Mouse (Mus musculus) adrenal gland, adult 8-10 months (tissue): ENCODE data around the gene Hes7. TPM values are rescaled to one million over a fixed set of nuclear protein-coding genes. Genes with fewer than 3 reads are reported as not detected.

ENCODE experiments used
- DNase-seq: peaks from one replicate; pipeline ENCODE4 v3.0.0; 2022
- total RNA-seq, 4 experiments: library from RNA; stranded (reverse); gene quantifications; 2 replicates each; pipeline ENCODE4 v1.2.4; 2022

The Hes7 gene
- total RNA-seq, 4 experiments from 2014 or later, result 0.18 to 0.22 TPM; not detected in 2

DNA sequence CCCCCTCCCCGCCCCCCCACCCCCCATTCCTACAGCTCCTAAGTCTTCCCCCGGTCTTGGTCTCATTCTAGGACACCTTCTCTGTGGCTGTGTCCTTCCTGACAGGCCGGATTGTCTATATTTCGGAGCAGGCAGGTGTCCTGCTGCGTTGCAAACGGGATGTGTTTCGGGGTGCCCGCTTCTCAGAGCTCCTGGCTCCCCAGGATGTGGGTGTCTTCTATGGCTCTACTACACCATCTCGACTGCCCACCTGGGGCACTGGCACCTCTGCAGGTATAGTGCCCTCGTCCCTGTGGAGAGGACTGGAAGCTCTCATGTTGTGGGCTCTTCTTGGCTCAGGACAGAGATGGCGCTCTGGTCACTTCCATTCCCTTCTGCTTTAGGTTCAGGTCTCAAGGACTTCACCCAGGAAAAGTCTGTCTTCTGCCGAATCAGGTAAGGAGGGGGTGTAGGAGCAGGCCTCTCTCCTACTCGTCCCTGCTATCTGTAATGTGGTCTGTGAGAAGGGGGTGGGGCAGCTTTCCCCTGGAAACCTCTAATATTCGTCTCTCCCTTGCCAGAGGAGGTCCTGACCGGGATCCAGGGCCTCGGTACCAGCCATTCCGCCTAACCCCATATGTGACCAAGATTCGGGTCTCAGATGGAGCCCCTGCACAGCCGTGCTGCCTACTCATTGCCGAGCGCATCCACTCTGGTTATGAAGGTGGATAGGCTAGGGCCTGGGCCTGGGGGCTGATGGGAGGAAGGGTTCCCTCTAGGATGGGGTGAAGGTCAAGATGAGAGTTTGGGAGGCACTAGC is 18.4 kb upstream of the Hes7 start:
- no peak for DNase-seq

DNA sequence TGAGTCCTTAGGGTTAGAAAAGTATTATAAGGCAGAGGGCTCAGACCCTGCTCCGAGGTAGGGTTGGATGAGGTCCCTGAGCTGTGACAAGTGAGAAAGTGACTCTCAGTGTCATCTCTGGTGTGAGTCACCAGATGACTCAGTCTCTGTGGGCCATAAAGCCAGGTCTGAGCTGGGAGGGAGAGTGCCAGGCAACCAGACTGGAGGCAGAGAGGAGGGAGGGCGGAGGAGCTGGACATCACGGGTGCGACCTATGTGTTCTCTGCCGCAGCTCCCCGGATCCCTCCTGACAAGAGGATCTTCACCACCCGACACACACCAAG is 17.8 kb upstream of the Hes7 start:
- no peak for DNase-seq

DNA sequence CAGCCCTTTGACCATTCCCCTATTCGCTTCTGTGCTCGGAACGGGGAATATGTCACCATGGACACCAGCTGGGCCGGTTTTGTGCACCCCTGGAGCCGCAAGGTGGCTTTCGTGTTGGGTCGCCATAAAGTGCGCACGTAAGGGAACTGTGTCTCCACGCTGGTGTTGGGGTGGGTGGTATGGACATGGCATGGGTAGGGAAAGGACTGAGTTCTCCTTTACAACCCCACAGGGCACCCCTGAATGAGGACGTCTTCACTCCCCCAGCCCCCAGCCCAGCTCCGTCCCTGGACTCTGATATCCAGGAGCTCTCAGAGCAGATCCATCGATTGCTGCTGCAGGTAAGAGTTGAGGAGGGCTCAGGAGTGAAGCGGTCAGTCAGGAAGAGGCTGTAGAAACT is 17.1 kb upstream of the Hes7 start:
- no peak for DNase-seq

DNA sequence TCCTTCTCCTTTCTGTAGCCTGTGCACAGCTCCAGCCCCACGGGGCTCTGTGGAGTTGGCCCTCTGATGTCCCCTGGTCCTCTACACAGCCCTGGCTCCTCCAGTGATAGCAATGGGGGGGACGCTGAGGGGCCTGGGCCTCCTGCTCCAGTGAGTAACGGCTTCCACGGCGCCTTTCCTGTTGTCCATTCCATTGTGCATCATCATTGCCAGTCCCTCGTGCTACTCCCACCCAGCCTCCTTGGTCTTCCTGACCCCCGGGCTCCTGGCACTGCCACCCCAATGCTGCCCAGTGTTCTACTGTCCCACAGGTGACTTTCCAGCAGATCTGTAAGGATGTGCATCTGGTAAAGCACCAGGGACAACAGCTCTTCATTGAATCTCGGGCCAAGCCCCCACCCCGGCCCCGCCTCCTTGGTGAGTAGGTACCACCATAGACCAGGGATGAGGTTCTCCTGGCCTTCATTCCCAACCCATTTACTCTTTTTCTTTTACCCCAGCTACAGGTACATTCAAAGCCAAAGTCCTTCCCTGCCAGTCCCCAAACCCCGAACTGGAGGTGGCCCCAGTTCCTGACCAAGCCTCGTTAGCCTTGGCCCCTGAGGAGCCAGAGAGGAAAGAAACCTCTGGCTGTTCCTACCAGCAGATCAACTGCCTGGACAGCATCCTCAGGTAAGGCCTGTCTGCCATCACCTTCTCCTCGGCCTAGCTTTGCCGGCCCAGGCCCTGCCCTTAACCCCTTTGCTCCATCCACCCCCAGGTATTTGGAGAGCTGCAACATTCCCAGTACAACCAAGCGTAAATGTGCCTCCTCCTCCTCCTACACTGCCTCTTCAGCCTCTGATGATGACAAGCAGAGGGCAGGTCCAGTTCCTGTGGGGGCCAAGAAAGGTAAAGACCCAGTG is 16.4 kb upstream of the Hes7 start:
- DNase-seq, result no peak

DNA sequence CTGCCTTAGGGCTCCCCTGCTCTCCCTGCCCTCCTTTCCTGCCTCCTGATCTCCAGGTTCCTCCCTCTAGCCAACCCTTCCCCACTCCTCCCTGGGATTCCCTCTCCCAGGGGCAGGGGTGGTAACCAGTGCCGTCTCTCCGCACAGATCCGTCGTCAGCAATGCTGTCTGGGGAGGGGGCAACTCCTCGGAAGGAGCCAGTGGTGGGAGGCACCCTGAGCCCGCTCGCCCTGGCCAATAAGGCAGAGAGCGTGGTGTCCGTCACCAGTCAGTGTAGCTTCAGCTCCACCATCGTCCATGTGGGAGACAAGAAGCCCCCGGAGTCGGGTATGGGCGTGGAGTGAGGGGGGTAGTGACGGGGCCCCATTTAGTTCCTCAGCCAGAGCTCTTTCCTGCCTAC is 15.7 kb upstream of the Hes7 start:
- DNase-seq, result no peak

DNA sequence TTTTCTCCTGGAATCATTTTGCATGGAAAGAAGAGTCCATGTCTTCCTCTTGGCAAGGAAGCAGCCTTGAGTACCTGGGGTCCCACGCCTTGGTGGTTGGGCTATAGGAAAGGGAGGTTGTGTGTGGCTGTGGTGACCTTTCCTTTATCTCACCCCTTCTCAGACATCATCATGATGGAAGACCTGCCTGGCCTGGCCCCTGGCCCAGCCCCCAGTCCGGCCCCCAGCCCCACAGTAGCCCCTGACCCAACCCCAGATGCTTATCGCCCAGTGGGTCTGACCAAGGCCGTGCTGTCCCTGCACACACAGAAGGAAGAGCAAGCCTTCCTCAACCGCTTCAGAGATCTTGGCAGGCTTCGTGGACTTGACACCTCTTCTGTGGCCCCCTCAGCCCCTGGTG is 15.0 kb upstream of the Hes7 start:
- DNase-seq, result no peak

DNA sequence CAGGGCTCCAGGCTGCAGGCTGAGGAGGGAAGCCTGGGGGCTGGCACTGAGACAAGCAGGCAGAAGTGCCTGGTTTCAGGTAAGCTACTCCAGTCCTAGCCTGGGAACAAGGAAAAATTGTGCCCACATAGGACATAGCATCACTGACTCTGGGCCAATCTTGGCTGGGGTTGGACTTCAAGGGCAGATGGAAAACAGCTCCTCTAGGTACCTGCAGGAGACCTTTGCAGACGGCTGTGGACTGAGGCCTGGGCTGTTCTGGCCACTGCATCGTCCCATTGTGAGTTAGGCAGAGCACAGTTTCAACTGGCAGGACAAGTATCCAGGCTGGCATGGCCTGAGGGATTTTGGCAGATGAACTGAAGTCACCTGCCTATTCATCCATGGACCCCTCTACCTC is 14.4 kb upstream of the Hes7 start:
- DNase-seq, result no peak

DNA sequence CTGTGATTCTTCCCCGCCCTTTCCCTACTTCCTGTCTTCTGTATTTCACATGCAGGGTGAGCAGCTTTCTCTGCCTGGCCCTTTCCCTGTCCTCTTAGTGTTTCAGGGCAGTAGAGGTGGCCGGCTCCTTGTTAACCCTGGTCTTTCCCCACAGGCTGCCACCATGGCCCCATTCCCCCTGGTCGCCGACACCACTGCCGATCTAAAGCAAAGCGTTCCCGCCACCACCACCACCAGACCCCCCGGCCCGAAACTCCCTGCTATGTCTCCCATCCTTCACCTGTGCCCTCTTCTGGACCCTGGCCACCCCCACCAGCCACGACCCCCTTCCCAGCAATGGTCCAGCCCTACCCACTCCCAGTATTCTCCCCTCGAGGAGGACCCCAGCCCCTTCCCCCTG is 13.9 kb upstream of the Hes7 start:
- DNase-seq, result no peak

DNA sequence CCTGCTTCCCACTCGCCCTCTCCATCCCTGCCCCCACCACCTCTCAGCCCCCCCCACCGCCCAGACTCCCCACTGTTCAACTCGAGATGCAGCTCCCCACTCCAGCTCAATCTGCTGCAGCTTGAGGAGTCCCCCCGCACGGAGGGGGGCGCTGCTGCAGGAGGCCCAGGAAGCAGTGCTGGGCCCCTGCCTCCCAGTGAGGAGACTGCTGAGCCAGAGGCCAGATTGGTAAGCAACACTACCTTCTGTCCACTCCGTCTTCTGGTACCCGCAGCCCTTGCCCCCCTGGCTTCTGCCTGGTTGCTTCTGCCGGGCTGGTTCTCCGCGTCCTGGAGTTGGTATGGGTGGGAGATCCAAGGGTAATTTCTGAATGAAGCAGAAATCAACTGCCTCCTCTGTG is 13.4 kb upstream of the Hes7 start:
- DNase-seq, result no peak

DNA sequence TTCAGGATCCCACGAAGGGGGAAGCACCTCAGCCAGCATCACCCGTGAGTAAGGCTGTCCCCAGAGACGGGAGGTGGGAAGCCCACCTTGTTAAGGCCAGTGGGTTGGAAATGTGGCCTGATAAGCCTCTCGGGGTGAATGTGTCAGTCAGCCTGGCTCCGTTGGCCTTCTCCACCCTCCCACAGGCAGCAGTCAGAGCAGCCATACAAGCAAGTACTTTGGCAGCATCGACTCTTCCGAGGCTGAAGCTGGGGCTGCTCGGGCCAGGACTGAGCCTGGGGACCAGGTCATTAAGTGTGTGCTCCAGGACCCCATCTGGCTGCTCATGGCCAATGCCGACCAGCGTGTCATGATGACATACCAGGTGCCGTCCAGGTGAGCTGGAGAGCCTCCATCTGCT is 12.5 kb upstream of the Hes7 start:
- DNase-seq, result no peak

DNA sequence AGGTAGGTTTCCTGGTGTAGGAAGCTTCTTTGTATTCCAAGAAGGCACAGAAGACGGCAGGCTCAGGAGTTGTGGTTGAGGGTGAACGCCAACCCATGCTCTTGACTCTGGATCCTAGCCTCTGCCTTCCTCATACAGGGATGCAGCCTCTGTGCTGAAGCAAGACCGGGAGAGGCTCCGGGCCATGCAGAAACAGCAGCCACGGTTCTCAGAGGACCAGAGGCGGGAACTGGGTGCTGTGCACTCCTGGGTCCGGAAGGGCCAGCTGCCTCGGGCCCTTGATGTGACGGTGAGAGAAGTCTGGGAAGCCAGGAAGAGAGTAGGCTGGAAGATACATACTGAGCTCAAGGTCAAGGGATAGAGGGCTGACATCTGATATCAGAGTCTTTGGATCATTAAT is 12.0 kb upstream of the Hes7 start:
- no peak for DNase-seq

DNA sequence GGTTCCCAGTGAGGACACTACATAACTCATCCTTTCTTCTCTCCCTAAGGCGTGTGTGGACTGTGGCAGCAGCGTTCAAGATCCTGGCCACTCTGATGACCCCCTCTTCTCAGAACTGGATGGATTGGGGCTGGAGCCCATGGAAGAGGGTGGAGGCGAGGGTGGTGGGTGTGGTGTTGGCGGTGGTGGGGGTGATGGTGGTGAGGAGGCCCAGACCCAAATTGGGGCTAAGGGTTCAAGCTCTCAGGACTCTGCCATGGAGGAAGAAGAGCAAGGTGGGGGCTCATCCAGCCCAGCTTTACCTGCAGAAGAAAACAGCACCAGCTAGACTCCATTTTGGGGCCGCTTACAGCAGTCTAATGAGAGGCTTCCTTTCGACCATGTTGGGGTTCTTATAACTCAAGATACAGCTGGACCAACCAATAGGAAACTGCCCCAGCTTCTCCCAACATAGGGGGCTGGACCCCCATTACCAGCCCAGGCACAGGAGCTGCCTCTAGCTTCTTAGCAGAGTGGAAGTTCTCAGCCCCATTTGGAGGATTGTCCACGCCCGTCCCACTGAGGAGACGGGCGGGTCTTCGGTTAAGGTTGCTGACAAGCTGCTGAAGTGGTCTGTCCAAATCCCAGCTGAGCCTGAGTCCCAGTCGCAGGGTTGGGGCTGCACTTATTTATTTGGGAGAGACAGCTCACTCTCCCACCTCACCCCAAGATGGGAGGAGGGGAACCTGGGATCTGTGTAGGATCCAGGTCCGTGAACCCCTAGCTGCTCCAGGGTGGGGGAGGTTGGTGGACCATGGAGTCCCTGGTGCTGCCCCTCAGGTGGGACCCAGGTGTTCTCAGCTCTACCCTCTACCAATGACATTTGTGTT is 10.9 kb upstream of the Hes7 start:
- DNase-seq, result no peak

DNA sequence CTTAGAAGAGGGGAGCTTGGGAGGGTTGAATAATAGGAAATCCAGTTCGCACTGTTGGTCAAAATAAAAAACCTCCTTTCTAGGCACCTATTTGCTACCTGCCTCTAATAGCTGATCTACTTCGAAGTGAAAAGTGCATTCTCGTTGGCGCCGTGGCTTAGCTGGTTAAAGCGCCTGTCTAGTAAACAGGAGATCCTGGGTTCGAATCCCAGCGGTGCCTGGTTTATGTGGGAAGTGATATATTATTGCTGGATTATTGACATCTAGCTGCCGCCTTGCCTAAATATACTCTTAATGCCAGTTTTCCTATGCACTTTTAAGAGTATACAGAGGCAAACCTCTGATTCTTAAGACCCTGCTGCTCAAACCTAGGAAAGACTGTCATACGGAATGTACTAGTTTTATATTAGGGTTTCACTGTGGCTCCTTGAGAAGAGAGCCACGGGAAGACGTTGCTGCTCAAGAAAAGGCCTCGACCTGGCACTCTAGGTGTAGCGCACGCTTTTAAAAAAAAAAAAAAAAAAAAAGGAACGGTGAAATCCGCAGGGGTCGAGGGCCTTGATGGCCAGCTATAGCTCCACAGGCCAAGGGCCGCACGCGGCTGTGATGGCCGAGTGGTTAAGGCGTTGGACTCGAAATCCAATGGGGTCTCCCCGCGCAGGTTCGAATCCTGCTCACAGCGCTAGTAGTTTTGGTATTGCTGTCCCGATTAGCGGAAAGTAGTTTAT is 9.7 kb upstream of the Hes7 start:
- DNase-seq, result peak; percentile 87

DNA sequence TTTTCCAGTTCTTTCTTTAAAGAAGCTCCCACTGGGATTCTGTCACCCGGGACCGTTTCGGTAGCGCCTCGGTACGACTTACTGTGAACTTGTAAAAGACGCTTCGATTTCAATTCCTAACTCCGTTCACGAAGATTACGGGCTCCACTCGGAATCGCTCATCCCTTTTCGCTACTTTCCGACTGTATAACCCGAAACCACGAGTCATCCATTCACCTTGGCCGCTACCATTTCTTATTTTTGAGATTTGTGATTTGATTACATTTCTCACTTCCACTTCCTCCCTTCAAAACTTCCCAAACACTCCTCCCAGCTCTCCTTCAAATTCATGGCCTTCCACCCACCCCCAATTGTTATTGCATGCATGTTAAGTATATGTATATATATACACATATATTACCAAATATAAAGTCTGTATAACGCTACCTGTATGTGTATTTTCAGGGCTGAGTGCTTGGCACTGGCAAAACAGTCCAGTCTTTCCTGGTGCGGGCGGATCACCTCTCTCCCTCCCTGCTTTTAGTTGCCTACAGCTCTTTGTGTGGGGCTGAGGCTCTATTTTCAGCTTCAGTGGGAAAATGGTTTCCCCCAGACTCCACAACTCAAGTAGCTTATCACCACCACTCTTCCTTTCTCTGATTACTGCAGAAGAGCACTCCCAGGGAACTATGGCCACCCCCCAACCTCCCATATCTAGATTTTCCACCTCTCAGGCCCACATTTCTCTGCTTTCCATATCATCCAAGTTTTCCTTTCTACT is 9.0 kb upstream of the Hes7 start:
- DNase-seq, result no peak

DNA sequence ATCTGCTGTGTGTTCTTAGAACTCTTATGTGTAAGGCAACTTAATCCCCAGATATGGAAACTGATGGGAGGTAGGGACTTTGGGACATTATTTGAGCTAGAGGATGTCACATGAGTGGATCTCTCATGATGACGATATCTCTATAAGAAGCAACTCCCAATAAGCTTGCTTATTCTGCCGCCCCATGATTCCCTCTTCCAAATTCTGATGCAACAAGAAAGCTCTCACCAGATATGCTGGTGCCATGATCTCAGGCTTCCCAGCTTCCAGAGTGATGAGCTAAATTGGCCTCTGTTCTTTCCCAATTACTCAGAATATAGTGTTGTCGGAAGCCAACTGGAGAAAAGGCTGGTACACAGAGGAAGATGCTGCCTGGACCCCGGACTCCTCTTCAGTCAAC is 8.3 kb upstream of the Hes7 start:
- DNase-seq, result no peak

DNA sequence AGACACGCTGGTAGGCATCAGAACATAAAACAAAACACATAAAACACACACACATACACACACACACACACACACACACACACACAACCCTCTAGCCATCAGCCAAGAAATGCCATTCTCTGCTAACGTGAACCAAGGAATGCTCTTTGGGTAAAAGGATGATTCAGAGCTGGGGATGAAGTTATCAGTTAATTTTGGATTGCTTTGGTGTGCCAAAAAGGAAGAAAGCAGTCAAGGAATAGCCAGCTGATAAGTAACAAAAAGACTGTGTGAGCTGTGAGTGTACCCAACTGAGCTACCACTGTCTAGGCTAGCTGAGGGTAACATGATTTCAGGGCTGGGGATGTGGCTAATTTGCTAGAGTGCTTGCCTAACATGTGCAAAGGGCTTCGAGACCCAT is 6.2 kb upstream of the Hes7 start:
- no peak for DNase-seq

DNA sequence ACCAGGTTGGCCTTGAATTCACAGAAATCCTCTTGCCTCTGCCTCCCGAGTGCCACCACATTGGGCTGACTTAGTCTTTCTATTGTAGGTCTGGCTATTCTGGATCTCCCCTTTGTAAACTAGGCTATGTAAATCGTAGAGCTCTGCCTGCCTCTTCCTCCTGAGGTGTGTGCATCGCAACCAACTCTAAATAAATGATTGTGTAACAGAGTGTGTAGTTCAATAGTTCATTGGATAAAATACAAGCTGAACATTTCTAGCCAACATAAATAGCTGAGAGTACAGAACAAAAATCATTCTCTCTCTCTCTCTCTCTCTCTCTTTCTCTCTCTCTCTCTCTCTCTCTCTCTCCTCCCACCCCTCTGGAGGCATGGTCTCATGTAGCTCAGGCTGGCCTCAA is 5.6 kb upstream of the Hes7 start:
- DNase-seq, result no peak

DNA sequence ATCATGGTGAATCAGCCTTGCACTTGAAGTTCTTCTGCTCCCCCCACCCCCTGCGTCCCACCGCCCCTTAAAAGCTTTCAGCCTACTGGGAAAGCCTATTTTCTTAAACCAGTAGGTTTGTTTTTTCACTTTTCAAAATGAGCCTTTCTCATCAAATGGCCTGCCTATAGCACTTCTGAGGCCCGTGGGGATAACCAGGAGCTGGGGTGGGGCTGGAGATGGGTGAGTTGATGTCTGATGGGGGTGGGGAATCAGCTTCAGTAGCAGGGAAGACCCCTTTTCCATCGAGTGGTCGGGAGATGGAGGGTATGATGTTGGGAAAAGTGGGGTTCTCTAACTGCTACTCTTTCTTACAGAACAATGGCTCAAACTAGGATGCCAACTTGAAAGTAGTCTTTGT is 3.4 kb upstream of the Hes7 start:
- no peak for DNase-seq

DNA sequence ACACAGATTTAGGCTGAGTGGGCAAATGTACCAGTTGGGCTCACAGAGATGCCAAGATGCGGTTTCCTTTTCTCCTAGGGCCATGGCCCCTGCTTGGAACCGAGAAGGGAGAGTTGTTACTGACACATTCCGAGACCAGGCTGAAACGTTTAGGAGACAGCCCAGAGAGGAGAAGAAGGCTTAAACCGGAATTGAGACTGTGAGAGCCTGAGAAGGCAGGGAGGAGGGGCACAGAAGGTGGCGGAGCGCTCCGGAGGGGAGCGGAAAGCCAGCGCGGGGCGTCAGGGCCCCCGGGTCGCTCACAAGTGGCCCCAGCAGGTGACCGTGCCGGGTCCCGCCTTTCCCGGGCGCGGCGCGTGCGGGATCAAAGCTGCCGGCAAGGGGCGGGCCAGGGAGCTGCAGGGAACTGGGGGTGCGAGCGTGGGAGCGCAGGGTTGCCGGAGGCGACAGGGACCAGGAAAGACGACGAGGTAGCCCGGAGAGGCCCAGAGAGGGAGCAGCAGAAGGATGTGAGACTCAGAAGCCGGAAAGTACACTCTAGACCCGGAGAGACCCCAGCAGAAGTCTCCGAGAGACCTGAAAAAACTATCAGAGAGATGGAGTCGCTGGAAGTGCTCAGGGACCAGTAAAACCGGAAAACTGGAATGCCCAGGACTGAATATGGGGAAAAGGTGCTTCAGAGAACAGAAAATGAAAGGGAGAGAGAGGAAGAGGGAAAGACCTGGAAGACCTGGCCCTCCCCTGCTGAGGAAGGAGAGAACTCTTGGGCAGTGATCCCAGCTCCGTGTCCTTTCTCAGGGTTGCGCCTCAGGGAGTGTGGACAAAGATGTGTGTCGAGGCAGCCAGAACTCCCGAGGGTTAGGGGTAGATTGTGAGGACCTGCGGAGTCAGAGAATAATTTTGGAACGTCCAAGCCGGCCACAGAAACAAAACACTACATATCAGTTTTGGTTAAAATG is 2.2 kb upstream of the Hes7 start:
- no peak for DNase-seq

DNA sequence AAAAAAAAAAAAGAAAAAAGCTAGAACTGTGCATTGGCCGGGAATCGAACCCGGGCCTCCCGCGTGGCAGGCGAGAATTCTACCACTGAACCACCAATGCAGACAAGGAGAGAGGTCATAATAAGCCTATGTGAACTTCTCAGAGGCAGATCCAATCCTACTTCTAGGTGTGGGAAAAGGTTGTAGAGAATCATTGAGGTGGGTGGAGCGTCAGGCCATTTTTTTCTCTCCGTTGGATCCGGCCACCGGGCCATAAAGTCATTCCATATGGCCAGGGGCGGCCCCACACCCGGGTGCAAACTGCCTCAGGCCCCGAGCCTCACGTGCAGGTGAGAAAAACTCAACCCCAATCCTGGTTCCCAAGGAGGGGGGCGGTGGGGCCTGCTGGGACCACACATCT is 1.4 kb upstream of the Hes7 start:
- DNase-seq, result no peak
